Mouse (Mus musculus) CH12.LX (cell line): Measurements from ENCODE around the gene H2-T24. TPM values are rescaled to one million over a fixed set of nuclear protein-coding genes. Genes with fewer than 3 reads are reported as not detected.

Experiments
- DNase-seq: peaks from one replicate; pipeline ENCODE4 v3.0.0-alpha.2; 2013; ENCODE audit errors: extremely low read depth
- H3K27ac ChIP-seq: 2 replicates; pipeline ENCODE4 v1.5.1; 2012; ENCODE audit warnings: low read depth, mild to moderate bottlenecking, control low read depth, moderate library complexity; ENCODE audit not compliant: insufficient read depth
- H3K27me3 ChIP-seq: replicated peaks from 2 replicates; pipeline ENCODE3; 2012; ENCODE audit warnings: inconsistent platforms
- H3K36me3 ChIP-seq, 2 experiments: replicated peaks in 1 of 2; 2 replicates each; pipeline versions ENCODE3 to v1.6.1; 2012; ENCODE audit warnings: inconsistent platforms in 1 of 2, low read length in 1 of 2, mild to moderate bottlenecking in 1 of 2, mixed read lengths in 1 of 2, moderate library complexity in 1 of 2; ENCODE audit not compliant: control insufficient read depth in 1 of 2, insufficient read depth in 1 of 2
- H3K4me1 ChIP-seq, 2 experiments: 2 replicates each; pipeline ENCODE4 v1.6.1; 2012; ENCODE audit warnings: inconsistent platforms in 1 of 2, moderate library complexity in 1 of 2; ENCODE audit not compliant: insufficient read depth in 2 of 2, control insufficient read depth in 1 of 2
- H3K4me2 ChIP-seq: 2 replicates; pipeline ENCODE4 v1.6.1; 2012; ENCODE audit warnings: low read depth, mild to moderate bottlenecking, control low read depth; ENCODE audit not compliant: poor library complexity, insufficient read depth, severe bottlenecking
- H3K4me3 ChIP-seq, 3 experiments: fragments of 150-350 bp in 1 of 3; sonication (generic) in 1 of 3; replicated peaks in 1 of 3; 2 replicates each; pipeline versions ENCODE3 to v1.5.1; 2011 to 2012; ENCODE audit warnings: low read depth in 2 of 3, low read length in 2 of 3, mild to moderate bottlenecking in 2 of 3, moderate library complexity in 2 of 3, control low read depth in 1 of 3, improper control_type of control experiment in 1 of 3, inconsistent platforms in 1 of 3, mixed read lengths in 1 of 3; ENCODE audit not compliant: poor library complexity in 1 of 3
- H3K79me2 ChIP-seq: replicated peaks from 2 replicates; pipeline ENCODE4 v1.6.1; 2012; ENCODE audit warnings: mild to moderate bottlenecking, moderate library complexity; ENCODE audit not compliant: control insufficient read depth, poor library complexity, insufficient read depth, severe bottlenecking; ENCODE audit errors: extremely low read depth
- H3K9ac ChIP-seq: 2 replicates; pipeline ENCODE4 v1.6.1; 2012; ENCODE audit warnings: low read depth, mild to moderate bottlenecking, control low read depth, moderate library complexity; ENCODE audit not compliant: insufficient read depth
- H3K9me3 ChIP-seq: replicated peaks from 2 replicates; pipeline ENCODE3; 2012; ENCODE audit warnings: low read length, inconsistent platforms, mixed read lengths
- ELF1 ChIP-seq: IDR thresholded peaks from 2 replicates; pipeline ENCODE4 v1.6.1; 2014; ENCODE audit warnings: low read depth, mild to moderate bottlenecking, inconsistent platforms, low read length, improper control_type of control experiment
- ETS1 ChIP-seq: conservative IDR thresholded peaks from 2 replicates; pipeline ENCODE4 v1.6.1; 2012; ENCODE audit warnings: low read depth, mild to moderate bottlenecking, inconsistent platforms, low read length, improper control_type of control experiment, moderate library complexity
- MAX ChIP-seq: IDR thresholded peaks from 2 replicates; pipeline ENCODE4 v1.6.1; 2011; ENCODE audit warnings: low read length, improper control_type of control experiment
- POLR2A ChIP-seq: IDR thresholded peaks from 2 replicates; pipeline ENCODE4 v1.6.1; 2011; ENCODE audit warnings: low read depth, mild to moderate bottlenecking, improper control_type of control experiment, low read length
- ZC3H11A ChIP-seq: IDR thresholded peaks from 2 replicates; pipeline ENCODE4 v1.6.1; 2012; ENCODE audit warnings: low read depth, mild to moderate bottlenecking, inconsistent platforms, low read length, improper control_type of control experiment
- dilution Hi-C: fragments of 300-500 bp; cut with MboI; formaldehyde crosslinking; loops from 2 replicates; pipeline ENCODE4 v1.14.3; 2020; ENCODE audit warnings: low sequenced_read_pairs; ENCODE audit not compliant: extremely low pct_unique_long_range_greater_than_20kb, extremely low pct_ligation_motif_present
- in situ Hi-C: fragments of 300-500 bp; cut with MboI; formaldehyde crosslinking; loops from 3 replicates; pipeline ENCODE4 v1.14.3; 2019; ENCODE audit warnings: low sequenced_read_pairs, low pct_ligation_motif_present, low pct_unique_long_range_greater_than_20kb, mixed read lengths
- polyA plus RNA-seq: library from polyadenylated mRNA; unstranded; fragments of >175 nt; gene quantifications from 2 replicates; pipeline ENCODE4 v1.2.1, GENCODE M21; 2012; ENCODE audit warnings: low read depth; ENCODE audit not compliant: insufficient read length
- total RNA-seq, 2 experiments: library from RNA; depleted of rRNA; stranded (reverse); fragments of 300-350 nt in 1 of 2; fragments of >200 nt in 1 of 2; gene quantifications; 2 replicates each; pipeline ENCODE4 v1.2.3; 2012 to 2014

The H2-T24 gene
- total and polyA plus RNA-seq, 3 experiments: 7.6 to 9.8 (median 9.3) TPM

GRCm38 (mm10) chr17:35958533-35959223 lies 61.7 kb downstream of the H2-T24 start:
- dilution Hi-C loops: no loop called here

More at GRCm38 (mm10) chr17:35958533-35959223, 61.7 kb downstream of the H2-T24 start:
- Histone ChIP-seq H3K27ac (no peak overlapping the region), H3K27me3 (no peaks in the 10 kb centered on the region), H3K4me1 (no peaks in the 10 kb centered on the region), H3K4me3 (no peak overlapping the region), H3K4me2 (no peak overlapping the region), H3K79me2 (no peaks in the 10 kb centered on the region), H3K36me3 (peaks cover 76 to 89% of the 10 kb centered on the region in 2 experiments), H3K9me3 (no peaks in the 10 kb centered on the region), H3K9ac (no peak overlapping the region)
- no peak for DNase-seq
- in situ Hi-C loops: no loop called here
- TF ChIP-seq MAX (no peak), POLR2A (0 out of 2 replicates have a peak, but pooled peaks have one; percentile 9), ELF1 (no peak), ETS1 (no peak), ZC3H11A (no peak)

Other genes starting within 250 kb of the H2-T24 start
Only the 20 nearest of the 23 such genes appear.
- gene Tubb5, start 182.3 kb downstream of the H2-T24 start, total RNA-seq (2012; rRNA removed): 1,014 and 1,058 TPM in 2 replicates
- 1,031 and 1,121 TPM in 2 replicates for gene Tubb5, start 182.3 kb downstream of the H2-T24 start, total RNA-seq (2014; rRNA removed)
- 962 and 1,053 TPM in 2 replicates for gene Tubb5, start 182.3 kb downstream of the H2-T24 start, polyA plus RNA-seq
- gene Mdc1, start 179.0 kb downstream of the H2-T24 start, total RNA-seq (2012; rRNA removed): 8.2 and 8.5 TPM in 2 replicates
- 2.4 and 3.3 TPM in 2 replicates for gene Mdc1, start 179.0 kb downstream of the H2-T24 start, total RNA-seq (2014; rRNA removed)
- gene Mdc1, start 179.0 kb downstream of the H2-T24 start, polyA plus RNA-seq: 14.4 and 15.7 TPM in 2 replicates
- 12.5 and 16.7 TPM in 2 replicates for gene Nrm, start 159.2 kb downstream of the H2-T24 start, total RNA-seq (2012; rRNA removed)
- gene Nrm, start 159.2 kb downstream of the H2-T24 start, total RNA-seq (2014; rRNA removed): 10.0 and 12.1 TPM in 2 replicates
- 14.0 and 15.4 TPM in 2 replicates for gene Nrm, start 159.2 kb downstream of the H2-T24 start, polyA plus RNA-seq
- gene Ppp1r18, start 155.0 kb downstream of the H2-T24 start, total RNA-seq (2012; rRNA removed): 20.5 and 21.4 TPM in 2 replicates
- 7.5 and 8.5 TPM in 2 replicates for gene Ppp1r18, start 155.0 kb downstream of the H2-T24 start, total RNA-seq (2014; rRNA removed)
- gene Ppp1r18, start 155.0 kb downstream of the H2-T24 start, polyA plus RNA-seq: 48.9 and 50.1 TPM in 2 replicates
- 75.3 and 81.0 TPM in 2 replicates for gene Dhx16, start 140.7 kb downstream of the H2-T24 start, total RNA-seq (2012; rRNA removed)
- gene Dhx16, start 140.7 kb downstream of the H2-T24 start, total RNA-seq (2014; rRNA removed): 74.8 and 75.0 TPM in 2 replicates
- gene Dhx16, start 140.7 kb downstream of the H2-T24 start, polyA plus RNA-seq: 84.4 and 107 TPM in 2 replicates
- 7.1 and 8.7 TPM in 2 replicates for gene 2310061I04Rik, start 123.1 kb downstream of the H2-T24 start, total RNA-seq (2012; rRNA removed)
- gene 2310061I04Rik, start 123.1 kb downstream of the H2-T24 start, total RNA-seq (2014; rRNA removed): 4.2 and 5.7 TPM in 2 replicates
- 39.5 and 46.4 TPM in 2 replicates for gene 2310061I04Rik, start 123.1 kb downstream of the H2-T24 start, polyA plus RNA-seq
- gene Atat1, start 110.5 kb downstream of the H2-T24 start, total RNA-seq (2012; rRNA removed): 12.5 and 14.5 TPM in 2 replicates
- 5.2 and 5.7 TPM in 2 replicates for gene Atat1, start 110.5 kb downstream of the H2-T24 start, total RNA-seq (2014; rRNA removed)
- 9.9 and 10.4 TPM in 2 replicates for gene Atat1, start 110.5 kb downstream of the H2-T24 start, polyA plus RNA-seq
- gene Mrps18b, start 104.2 kb downstream of the H2-T24 start, total RNA-seq (2012; rRNA removed): 108 and 135 TPM in 2 replicates
- 135 and 148 TPM in 2 replicates for gene Mrps18b, start 104.2 kb downstream of the H2-T24 start, total RNA-seq (2014; rRNA removed)
- 172 and 180 TPM in 2 replicates for gene Mrps18b, start 104.2 kb downstream of the H2-T24 start, polyA plus RNA-seq
- 31.6 TPM in 2 replicates for gene Ppp1r10, start 104.1 kb downstream of the H2-T24 start, total RNA-seq (2012; rRNA removed)
- 10.7 and 14.5 TPM in 2 replicates for gene Ppp1r10, start 104.1 kb downstream of the H2-T24 start, total RNA-seq (2014; rRNA removed)
- 69.9 and 70.3 TPM in 2 replicates for gene Ppp1r10, start 104.1 kb downstream of the H2-T24 start, polyA plus RNA-seq
- 110 and 136 TPM in 2 replicates for gene Abcf1, start 50.8 kb downstream of the H2-T24 start, total RNA-seq (2012; rRNA removed)
- gene Abcf1, start 50.8 kb downstream of the H2-T24 start, total RNA-seq (2014; rRNA removed): 52.8 and 52.9 TPM in 2 replicates
- 290 and 352 TPM in 2 replicates for gene Abcf1, start 50.8 kb downstream of the H2-T24 start, polyA plus RNA-seq
- 24.3 and 29.0 TPM in 2 replicates for gene Gnl1, start 40.7 kb downstream of the H2-T24 start, total RNA-seq (2012; rRNA removed)
- gene Gnl1, start 40.7 kb downstream of the H2-T24 start, total RNA-seq (2014; rRNA removed): 15.9 and 18.7 TPM in 2 replicates
- gene Gnl1, start 40.7 kb downstream of the H2-T24 start, polyA plus RNA-seq: 33.4 and 41.1 TPM in 2 replicates
- gene Prr3, start 40.3 kb downstream of the H2-T24 start, total RNA-seq (2012; rRNA removed): 5.5 and 8.3 TPM in 2 replicates
- 2.3 and 4.0 TPM in 2 replicates for gene Prr3, start 40.3 kb downstream of the H2-T24 start, total RNA-seq (2014; rRNA removed)
- 30.6 and 32.0 TPM in 2 replicates for gene Prr3, start 40.3 kb downstream of the H2-T24 start, polyA plus RNA-seq
- 21.8 and 23.0 TPM in 2 replicates for gene H2-T23, start 12.3 kb upstream of the H2-T24 start, total RNA-seq (2012; rRNA removed)
- 35.6 and 38.8 TPM in 2 replicates for gene H2-T23, start 12.3 kb upstream of the H2-T24 start, total RNA-seq (2014; rRNA removed)
- 42.1 and 75.0 TPM in 2 replicates for gene H2-T23, start 12.3 kb upstream of the H2-T24 start, polyA plus RNA-seq
- 9.6 and 10.6 TPM in 2 replicates for gene H2-T22, start 22.2 kb upstream of the H2-T24 start, total RNA-seq (2012; rRNA removed)
- 14.9 and 16.4 TPM in 2 replicates for gene H2-T22, start 22.2 kb upstream of the H2-T24 start, total RNA-seq (2014; rRNA removed)
- gene H2-T22, start 22.2 kb upstream of the H2-T24 start, polyA plus RNA-seq: 19.8 and 26.1 TPM in 2 replicates
- gene Gm6034, start 22.4 kb upstream of the H2-T24 start, total RNA-seq (2012; rRNA removed): 0.80 and 1.1 TPM in 2 replicates
- gene Gm6034, start 22.4 kb upstream of the H2-T24 start, total RNA-seq (2014; rRNA removed): 0.42 TPM in 1 of 2 replicates, not detected in the other
- gene Gm6034, start 22.4 kb upstream of the H2-T24 start, polyA plus RNA-seq: 1.7 and 2.1 TPM in 2 replicates
- 23.8 and 25.1 TPM in 2 replicates for gene Gm11127, start 37.8 kb upstream of the H2-T24 start, total RNA-seq (2012; rRNA removed)
- 1.2 and 2.0 TPM in 2 replicates for gene Gm11127, start 37.8 kb upstream of the H2-T24 start, total RNA-seq (2014; rRNA removed)
- gene Gm11127, start 37.8 kb upstream of the H2-T24 start, polyA plus RNA-seq: 0.27 and 0.37 TPM in 2 replicates
- 0.34 and 0.55 TPM in 2 replicates for gene Gm19684, start 101.1 kb upstream of the H2-T24 start, total RNA-seq (2012; rRNA removed)
- 0.35 TPM in 1 of 2 replicates, not detected in the other for gene Gm19684, start 101.1 kb upstream of the H2-T24 start, total RNA-seq (2014; rRNA removed)
- gene Gm19684, start 101.1 kb upstream of the H2-T24 start, polyA plus RNA-seq: 0.87 and 0.93 TPM in 2 replicates
- not detected in 2 replicates for gene Gm7030, start 108.9 kb upstream of the H2-T24 start, total RNA-seq (2012; rRNA removed)
- gene Gm7030, start 108.9 kb upstream of the H2-T24 start, total RNA-seq (2014; rRNA removed): not detected in 2 replicates
- not detected in 2 replicates for gene Gm7030, start 108.9 kb upstream of the H2-T24 start, polyA plus RNA-seq
- 0.25 and 0.38 TPM in 2 replicates for gene Gm8909, start 148.0 kb upstream of the H2-T24 start, total RNA-seq (2012; rRNA removed)
- not detected in 2 replicates for gene Gm8909, start 148.0 kb upstream of the H2-T24 start, total RNA-seq (2014; rRNA removed)
- gene Gm8909, start 148.0 kb upstream of the H2-T24 start, polyA plus RNA-seq: 16.5 and 35.5 TPM in 2 replicates
- not detected in 2 replicates for gene H2-T3, start 169.7 kb upstream of the H2-T24 start, total RNA-seq (2012; rRNA removed)
- not detected in 2 replicates for gene H2-T3, start 169.7 kb upstream of the H2-T24 start, total RNA-seq (2014; rRNA removed)
- gene H2-T3, start 169.7 kb upstream of the H2-T24 start, polyA plus RNA-seq: 0.74 and 1.3 TPM in 2 replicates